Mouse (Mus musculus) adrenal gland, postnatal 10 days (tissue): ENCODE data around the gene Haus2. TPM values are rescaled to one million over a fixed set of nuclear protein-coding genes. Genes with fewer than 3 reads are reported as not detected.

Experiments used
- DNase-seq: peaks from one replicate; pipeline ENCODE4 v3.0.0; 2021; ENCODE audit warnings: mixed read lengths
- total RNA-seq, 2 experiments: library from RNA; stranded (reverse); gene quantifications; 2 replicates each; pipeline ENCODE4 v1.2.3; 2021

Gene Haus2
- total RNA-seq, 2 experiments from 2014 or later = 14.1 to 14.9 TPM

DNA sequence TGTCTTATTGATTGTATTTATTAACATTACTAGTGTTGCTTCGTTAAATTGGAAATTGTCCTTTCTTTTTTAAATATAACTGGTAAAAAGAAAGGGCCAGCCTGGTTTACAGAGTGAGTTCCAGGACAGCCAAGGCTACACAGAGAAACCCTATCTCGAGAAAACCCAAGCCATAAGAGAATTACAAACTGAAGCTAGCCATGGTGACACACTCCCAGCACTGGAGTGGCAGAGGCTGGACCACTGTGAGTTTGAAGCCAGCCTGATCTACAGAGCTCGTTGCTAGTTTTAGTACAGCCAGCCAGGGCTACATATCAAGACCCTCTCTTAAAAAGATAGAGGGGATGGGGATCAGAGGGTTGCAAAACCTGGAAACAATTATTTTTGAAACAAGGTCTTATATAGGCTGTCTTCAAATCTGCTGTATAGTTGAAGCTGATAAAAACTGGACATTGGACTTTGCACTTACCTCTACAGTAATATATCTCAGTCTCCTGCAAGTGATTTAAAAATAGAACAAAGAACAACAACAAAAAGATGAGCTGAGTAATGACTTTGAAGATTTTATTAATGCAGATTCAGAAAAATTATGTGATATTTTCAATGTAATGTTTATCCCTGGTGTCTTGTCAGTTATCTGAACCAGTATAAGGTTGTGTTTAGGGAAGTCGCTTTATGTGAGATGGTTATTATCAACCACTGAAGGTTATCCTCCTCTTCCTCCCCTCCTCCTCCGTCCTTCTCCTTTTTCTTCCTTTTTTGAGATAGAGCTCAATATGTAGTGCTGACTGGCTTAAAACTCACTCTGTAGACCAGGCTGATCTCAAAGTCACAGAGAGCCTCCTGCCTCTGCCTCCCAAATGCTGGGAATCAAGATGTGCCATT, 7.3 kb downstream of the Haus2 start:
- no peak for DNase-seq

DNA sequence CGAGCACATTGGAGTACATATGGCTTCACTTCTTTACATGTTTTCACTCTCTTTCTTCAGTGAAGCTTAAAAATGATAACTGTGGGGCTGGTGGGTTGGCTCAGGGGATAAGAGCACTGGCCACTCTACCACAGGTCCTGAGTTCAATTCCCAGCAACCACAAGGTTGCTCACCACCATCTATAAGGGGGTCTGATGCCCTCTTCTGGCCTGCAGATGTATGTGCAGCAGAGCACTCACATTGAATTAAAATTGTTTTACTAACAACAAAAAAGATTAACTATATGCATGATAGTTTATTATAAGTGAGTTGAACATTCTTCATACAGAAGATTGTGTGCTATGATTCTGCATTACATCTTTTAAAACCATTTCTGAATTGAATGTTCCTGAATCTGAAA, 10.4 kb downstream of the Haus2 start:
- no peak for DNase-seq

DNA sequence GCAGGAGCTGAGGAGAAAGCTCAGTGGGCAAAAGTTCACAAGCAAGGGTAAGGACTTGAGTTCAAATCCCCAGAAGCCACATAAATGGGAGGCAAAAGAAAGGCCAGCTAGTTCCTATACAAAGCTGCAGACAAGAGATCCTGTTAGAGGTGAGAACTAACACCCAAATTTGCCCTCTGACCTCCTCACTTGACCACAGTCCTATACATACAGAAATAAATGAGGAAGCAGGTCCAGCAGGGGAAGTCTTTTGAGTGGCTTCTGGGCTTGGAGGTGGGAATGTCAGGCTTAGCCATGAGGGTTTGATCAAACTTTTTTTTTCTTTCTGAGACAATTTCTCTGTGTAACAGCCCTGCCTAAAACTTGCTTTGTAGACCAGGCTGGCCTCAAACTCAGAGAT, 13.7 kb downstream of the Haus2 start:
- no peak for DNase-seq

- DNase-seq = no peak
These were observed 19.1 kb downstream of the Haus2 start for GRCm38 (mm10) chr2:120628076-120628865.

- DNase-seq = peak; percentile 98
These were observed 19.9 kb downstream of the Haus2 start, which contains the start of gene Stard9 for GRCm38 (mm10) chr2:120628886-120629735. Gene Stard9, plus strand, starts transcription at chr2:120629121.

DNA sequence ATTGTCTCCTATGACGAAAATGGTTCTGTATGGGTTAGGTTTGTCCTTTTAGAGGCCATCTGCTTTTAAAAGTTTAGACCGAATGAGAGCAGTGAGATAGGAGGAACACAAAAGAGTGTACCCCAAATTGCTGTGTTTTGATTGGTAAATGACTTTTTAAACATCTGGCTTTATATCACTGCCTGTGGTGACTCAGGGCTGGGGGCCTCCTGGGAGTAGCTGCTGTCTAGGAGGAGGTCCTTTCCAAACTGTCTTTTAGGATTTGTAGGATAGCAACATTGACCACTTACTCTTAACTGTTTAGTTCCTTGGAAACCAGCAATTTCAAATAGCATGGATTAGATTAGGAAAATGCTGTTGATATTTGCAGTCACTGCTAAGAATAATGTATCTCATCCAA, 21.1 kb downstream of the Haus2 start:
- no peak for DNase-seq

DNA sequence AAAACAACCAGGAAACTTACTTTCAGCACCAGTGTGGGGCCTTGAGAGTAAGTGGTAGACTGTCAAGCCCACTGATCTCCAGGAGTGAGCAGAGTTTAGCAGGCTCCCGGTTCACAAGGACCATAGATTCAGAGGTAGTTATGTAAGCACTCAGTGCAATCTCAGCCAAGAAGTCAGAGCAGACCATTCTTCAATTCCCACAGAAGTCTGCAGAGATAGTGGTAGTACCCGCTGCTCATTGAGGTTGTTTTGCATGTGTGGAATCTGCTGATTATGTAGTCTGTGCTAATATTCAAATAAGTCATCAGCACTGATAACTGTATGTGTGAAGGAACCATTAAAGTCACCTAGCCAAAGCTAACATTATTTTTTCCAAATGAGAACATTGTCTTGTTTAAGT, 21.5 kb downstream of the Haus2 start:
- DNase-seq = no peak

GRCm38 (mm10) chr2:120631521-120631920, 22.3 kb downstream of the Haus2 start:
- DNase-seq = no peak

- no peak for DNase-seq
These were observed 22.8 kb downstream of the Haus2 start for GRCm38 (mm10) chr2:120631957-120632356.

- DNase-seq = no peak
These were observed 31.7 kb downstream of the Haus2 start for GRCm38 (mm10) chr2:120640835-120641234.

- DNase-seq = no peak
These were observed 34.7 kb downstream of the Haus2 start for GRCm38 (mm10) chr2:120643836-120644235.

GRCm38 (mm10) chr2:120646777-120647176, 37.6 kb downstream of the Haus2 start:
- no peak for DNase-seq

GRCm38 (mm10) chr2:120652256-120652924, 43.2 kb downstream of the Haus2 start:
- no peak for DNase-seq

- no peak for DNase-seq
These were observed 43.7 kb downstream of the Haus2 start for GRCm38 (mm10) chr2:120652925-120653284.

- DNase-seq = no peak
These were observed 45.5 kb downstream of the Haus2 start for GRCm38 (mm10) chr2:120654693-120655092.

DNA sequence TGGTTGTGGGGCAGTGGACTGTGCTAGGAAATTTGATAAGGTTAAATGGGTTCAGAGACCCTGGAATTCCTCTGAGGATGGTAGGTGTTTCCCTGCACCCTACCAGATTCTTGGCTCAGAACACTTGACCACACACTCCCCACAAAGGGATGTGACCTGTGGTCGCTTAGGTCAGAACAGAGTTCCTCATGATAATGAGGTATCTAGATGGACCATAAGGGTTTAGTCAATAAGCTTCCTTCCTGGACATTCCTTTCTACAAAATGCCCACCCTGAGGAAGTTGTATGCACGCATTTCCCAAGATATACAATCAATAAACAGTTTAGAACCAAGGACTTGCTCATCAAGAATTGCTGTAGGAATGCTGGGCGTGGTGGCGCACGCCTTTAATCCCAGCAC, 46.7 kb downstream of the Haus2 start:
- no peak for DNase-seq

DNA sequence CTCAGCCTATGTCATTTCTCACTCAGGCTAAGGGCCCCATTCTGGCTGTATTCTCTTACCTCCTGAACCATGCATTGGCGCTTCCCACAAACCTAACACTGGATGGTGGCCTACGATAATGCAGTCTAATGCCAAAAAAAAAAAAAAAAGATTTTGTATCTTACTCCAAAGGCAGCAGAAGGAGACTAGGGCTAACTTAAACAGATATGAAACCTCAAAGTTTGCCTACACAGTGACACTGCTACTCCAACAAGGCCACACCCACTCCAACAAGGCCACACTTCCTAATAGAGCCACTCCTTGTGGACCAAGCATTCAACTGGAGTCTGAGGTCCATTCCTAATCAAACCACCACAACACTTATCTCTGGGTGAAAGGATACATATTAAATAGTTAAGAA, 47.5 kb downstream of the Haus2 start:
- no peak for DNase-seq

GRCm38 (mm10) chr2:120658486-120658885, 49.3 kb downstream of the Haus2 start:
- DNase-seq = no peak

DNA sequence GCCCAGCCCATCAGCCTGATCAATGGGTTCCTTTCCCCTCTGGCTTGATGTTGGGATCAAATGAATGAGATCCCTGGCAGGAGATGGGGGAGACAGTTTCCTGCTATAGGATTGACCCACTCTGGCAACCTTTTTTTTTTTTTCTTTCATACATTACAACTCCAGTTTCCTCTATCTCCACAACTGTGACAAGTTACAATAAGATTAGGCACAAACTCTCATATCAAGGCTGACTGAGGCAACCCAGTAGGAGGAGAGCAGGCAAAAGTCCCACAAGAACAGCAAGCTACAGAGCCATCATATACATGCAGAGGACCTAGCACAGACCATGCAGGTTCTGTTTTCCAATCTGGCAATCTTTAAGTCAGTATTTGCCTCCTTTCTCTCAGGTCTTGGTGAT, 50.1 kb downstream of the Haus2 start:
- no peak for DNase-seq

DNA sequence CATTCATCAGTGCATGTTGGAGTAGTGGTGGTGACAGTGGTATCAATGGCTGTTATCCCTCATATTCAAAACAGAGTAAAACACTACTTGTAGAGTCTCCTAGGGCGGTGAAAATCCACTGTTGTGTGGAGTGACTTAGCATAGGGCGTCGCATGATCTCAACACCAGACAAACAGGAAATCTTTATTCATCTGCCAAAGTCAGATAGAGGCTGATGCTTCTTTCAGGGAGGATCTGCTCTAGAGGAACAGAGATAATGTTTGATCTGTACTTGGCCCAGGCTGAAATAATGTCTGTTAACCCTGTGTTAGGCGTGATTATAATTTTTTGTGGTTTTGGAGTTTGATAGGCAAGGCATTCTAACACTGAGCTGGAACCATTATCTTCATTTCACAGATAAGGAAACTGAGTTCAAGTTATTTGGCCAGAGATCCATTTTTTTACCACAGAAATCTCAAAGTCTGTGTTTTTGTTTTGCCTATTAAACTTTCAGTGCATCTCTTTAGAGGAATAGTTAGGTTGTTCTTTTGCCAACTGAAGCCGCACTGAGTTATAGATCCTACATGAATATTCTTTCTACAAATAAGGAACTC, 51.4 kb downstream of the Haus2 start:
- no peak for DNase-seq

GRCm38 (mm10) chr2:120662766-120663165, 53.6 kb downstream of the Haus2 start:
- no peak for DNase-seq
